Mouse (Mus musculus) layer of hippocampus, adult 8-10 months (tissue): ENCODE measurements at regions not wholly inside any gene's neighbourhood (a gene's known extent, or its start where the extent isn't known, plus 50 kb on each side); places are given as distances from the start of the nearest gene placed in this dataset.

ENCODE experiments used
- DNase-seq, 2 experiments: peaks; one replicate each; pipeline ENCODE4 v3.0.0; 2022; ENCODE audit warnings: low spot score in 2 of 2

DNA sequence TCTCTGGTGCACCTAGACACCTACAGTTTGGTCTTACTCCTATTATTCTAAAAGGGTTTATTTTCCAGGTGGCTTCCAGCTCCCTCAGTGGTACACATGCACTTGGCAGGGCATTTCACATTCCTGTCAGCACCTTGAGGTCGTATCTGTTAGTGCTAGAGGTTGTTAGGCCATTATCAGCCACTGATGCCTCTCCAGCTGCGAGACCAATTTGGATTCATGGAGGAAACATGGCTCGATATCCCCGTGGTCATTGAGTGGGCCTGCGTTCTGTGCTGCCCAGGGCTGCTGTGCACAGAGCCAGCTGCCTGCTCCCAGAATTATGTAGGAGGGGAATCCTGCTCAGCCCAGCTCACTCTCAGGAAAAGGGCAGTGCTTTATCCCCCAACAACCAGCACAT lies 60.1 kb upstream of the Irx1 start:
- DNase-seq = no peak

DNA sequence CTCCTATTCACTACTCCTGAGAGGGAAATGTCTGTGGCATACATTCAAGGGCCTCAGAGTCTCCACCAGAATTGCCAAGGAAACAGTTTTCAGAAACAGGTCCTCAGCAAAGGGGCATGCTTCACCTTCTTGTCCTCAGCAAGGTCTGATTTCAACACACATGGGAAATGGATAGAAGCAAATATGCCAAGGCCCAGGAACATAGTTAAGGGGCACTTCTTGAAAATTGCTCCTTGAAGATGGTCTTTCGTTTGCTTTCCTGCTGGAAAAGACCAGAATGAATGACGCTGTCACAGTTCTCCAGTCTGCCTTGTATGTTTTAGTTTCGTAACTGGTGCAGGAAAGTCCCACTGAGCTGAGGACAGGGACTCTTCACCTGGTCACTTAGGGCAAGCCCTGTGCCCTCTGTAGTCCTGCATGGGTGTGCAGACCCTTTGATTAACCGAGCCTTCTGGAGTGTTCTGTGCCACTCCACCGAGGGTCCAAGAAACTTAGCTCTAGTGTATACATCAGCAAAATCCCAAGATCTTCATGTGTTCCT lies 80.5 kb upstream of the Irx1 start:
- no peak for DNase-seq

DNA sequence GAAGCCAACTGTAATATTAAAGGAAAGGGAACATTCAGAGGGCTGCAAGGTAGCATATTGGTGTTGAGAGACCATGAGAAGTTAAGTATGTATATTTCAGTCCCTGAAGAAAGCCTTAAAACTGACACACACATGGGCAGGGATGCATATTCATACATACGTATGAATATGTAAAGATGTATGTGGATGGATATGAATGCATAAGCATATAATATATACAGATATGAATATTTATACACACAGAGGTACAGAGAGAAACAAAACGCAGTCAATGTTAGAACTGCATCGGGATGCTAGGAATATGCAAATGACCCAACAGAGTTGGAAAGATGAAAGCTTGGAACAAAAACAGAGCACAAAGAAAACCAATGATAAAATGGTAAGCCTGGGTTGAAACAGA lies 92.9 kb upstream of the Irx1 start:
- DNase-seq = no peak

DNA sequence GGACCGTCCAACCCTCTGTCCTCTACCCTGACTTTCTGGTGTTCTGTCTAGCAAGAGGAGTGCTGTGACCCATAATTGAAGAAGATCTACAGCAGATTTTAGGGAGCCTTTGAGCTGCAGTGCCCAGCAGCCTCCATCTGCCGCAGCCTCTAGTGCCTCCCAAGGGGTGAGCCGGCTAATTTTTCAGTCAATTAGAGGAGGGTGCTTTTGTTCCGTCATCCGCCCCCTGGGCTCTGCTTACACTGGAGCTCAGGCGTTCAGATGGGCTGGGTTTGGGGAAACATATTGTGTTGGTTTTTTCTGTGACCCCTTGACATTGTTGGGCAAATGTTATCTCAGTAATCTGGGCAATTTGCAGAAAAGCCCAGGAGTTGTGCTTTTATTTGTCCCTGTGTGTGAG lies 98.1 kb upstream of the Irx1 start:
- DNase-seq = no peak

DNA sequence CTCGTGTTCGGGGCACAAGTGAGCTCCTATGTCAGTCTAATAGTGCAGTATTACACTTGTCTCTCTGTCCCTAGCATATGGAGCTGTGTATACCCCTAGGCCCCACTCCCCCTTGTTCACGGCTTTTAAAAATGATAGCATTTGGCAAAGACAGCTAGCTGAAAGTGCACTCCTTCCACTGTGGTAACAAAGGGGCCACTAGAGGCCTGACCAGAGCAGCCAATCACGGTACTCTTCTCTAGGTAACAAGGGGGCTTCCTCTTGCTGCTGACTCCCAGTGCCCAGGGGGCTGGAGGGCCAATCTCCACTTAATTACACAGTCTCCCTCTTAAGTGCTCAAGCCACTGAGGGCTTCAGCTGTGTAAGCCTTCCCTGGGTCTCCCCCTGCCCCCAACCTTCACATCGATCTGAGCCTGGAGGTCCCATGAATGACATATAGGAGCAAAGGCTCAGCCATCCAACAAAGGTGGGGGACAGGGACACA lies 99.8 kb upstream of the Irx1 start:
- no peak for DNase-seq

DNA sequence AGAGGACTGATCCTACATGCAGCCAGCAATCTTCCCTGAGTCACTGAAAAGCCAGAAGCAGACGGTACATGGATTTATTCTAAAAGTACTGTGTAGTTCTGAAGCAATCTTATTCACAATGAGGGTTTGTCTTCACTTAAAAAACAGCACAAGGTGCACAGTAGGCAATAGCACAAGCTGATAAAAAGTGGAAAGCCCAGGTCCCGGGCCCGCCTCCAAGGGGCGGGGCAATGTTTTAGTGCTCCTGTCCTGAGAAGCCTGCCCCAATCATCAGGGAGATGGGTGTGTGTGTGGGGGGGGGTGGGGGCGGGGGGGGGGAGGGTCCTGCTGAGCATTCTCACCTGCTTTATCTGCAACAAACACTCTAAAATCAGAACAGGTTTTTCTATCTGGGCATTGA lies 133.1 kb upstream of the Irx1 start:
- no peak for DNase-seq

DNA sequence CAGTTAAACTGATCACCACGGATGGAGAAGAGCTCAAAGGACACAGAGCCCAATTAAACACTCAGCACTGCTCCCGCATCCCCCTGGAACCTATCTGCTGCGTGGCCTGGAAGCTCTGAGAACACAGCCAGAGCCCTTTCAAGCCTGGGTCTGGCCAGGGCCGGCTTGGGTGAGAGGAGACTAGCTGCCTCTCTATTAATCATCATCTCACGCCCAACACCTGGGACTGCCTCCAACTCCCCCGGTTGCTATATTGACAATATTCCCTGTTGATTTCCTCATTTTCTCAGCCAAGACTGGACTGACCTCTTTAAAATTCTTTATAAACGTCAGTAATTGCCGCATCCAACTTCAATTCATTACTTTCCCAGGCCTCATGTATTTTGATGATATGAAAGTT lies 133.7 kb upstream of the Irx1 start:
- no peak for DNase-seq

DNA sequence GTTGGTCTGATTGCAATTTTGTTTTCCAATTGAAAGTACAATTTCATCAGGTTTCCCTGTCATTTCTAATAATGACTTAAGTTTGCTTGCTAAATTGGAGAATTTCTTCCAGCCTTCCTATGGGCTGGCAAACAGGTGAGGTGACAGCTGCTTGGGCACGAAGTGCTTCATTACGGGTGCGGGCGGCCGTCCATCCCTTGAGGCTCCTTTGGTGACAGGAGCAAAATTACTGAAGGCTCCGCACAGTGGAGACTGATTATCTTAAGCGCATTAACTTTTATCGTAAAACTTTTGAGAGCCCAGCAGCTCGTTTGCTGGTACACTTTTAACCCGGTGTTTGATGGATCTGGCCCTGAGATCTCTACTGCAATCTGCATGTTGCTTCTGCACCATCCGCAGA lies 134.3 kb upstream of the Irx1 start:
- DNase-seq = no peak

DNA sequence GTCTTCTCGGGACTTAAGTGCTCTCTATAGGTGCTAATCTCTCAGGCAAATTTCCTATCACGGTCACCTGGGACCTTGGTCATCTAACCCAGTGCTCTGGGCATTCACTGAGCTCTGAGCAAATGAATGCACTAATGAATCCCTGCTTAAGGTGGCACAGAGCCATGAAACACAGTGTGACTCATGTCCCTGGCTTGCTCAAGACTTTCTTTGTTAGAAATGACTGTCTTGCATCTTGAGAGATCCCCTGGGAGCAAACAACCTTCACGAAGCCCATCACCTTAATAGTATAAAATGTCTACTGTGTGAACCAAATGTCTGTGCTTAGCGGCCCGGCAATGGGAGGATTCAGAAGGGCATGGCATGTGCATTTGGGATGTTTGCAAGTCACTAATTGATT lies 137.2 kb upstream of the Irx1 start:
- no peak for DNase-seq

DNA sequence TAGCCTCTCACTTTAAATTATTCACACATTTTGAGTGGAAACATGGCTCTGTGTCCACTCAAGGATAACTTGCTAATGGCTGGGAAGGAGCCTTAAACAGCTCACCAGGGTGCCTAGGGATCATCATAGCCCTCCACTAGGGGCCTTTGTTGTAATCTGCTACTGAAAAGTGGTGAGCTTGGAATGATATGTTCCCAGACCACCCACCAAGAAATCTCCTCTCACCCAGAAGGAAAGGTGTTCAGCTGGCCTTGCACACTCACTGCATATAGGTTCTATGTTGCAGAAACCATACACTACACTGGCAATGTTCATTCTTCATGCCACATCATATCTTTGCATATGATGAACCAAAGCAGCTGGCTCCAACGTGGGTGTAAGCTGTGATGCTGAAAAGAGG lies 145.1 kb upstream of the Irx1 start:
- DNase-seq = no peak

DNA sequence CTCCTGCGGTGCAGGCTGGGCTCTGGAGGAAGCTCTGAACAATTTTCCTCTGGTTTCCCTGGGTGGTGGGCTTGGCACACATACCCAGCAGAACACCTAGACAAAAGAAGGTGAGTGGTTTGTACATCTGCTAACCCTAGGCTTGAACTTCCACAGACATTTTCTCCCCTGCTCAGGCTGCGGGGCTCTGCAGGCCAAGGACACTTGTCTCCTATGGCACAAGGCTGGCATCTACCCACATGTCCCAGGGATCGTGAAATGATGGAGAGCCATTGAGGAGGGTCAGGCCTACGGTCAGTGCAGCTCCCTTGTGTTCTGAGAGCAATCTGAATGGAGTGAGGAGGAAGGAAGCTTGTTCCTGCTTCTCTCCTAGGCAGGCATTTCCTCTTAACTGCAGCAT lies 150.4 kb upstream of the Irx1 start:
- no peak for DNase-seq

DNA sequence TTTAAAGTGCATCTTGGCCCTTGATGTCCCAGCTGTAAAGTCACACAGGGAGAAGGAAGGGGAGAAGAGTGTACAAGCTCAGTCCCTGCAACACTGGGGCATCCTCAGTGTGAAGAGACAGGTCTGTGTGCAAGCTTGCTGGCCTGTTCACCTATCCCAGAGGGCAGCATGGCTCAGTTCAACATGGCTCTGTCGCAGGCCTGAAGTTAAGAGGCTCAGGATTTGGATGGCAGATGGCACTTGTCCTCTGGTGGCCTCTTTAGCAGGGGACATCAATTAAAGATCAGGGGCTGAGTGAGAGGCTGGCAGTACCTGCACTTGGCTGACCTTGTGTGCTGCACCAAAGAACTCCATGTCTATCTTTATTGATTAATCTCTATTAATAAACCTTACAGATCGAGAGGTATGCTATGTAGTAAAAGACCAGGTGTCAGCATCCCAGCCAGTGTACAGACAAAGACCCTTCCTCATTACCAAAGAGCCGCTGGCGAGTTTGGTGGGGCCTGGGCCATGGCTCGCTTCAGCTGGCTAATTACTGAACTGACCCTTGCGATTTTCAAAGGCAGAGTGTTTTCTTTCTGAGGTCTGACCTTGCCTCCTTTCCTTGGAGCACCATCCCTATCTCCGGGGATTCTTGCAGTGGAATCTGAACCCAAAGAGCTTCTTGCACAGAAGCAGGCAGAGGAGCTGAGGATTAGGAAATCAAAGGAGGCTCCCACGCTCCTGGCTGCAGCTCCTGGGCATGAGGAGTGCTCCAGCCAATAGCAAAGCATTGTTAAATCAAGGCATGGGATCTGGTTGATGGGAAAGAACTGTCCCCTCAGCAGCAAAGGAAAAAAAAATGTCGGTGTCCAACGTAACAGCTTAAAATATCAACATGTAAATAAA lies 151.5 kb upstream of the Irx1 start:
- no peak for DNase-seq

DNA sequence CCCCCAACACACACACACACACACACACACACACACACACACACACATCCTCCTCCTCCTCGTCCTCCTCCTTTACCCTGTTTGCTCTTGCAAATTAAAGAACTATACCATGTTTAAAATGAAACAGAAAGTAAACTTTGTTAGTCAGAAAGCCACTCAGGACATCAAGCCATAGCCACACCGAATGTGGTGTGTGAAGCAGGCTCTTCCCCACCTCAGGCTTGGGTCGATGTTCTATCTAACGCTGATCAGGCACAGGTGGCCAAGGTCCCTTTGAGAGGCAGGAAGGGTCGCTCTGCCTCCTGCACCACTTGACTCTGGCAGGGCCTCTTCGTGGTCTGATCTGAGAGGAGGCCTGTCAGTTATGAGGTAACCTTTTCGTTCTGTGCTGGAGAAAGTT lies 156.9 kb upstream of the Irx1 start:
- DNase-seq = no peak

DNA sequence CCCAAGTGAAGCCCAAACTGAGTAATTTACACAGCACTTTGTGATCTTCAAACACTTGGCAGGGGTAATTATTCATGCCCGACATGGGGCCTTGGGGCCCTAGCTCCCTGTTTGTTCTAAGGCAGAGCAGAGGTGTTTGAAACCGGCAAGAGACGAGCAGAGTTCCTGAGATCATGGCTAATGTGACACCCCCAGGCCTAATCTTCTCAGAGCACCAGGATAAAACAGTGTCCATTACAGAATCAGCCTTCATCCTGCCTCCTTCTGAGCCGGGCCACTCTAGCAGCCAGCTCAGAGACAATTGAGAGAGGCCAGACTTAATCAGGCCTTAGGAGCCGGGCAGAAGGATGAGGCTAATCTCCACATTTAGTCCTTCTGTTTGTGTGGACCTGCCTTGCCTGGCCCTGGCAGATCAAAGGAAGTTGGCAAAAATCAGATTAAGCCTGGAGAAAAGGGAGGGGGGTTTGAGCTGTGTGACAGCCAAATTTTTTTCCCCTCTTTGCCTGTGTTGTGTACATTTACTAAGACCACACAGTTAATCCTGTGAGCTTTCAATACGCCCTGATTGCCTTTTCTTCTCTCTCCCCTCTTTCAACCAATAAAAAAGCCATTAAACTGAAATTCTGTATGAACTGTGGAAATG lies 157.5 kb upstream of the Irx1 start:
- DNase-seq = no peak

DNA sequence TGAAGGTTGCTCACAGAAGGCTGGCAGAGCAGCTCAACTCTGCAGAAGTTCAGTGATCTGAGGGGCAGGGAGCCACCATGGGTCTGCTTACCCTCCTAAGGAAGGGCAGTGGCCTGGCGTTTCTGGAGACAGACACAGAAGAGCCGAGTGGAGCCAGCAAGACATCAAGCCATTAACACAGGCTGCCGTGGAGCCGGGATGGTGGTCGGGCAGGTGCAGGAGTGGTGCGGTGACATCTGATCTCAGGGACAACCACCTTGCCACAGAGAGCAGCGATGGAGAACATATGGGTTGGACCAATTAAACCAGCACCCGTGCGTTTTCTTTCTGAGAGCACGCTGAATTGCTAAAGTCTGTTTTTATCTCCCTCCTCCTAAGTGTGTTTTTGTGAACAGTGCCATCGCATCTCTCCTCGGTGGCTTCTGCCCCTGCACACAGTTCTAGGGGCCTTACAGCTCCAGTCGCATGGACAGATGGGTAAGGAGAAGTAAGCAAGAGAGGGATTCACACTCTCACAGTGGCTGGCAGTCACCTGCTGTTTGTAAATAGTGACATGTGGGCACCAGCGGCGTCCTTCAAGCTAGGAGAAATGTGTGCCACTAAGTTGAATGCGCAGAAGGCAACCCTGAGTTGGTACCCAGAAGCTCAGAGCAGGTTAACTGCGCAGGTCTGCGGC lies 158.2 kb upstream of the Irx1 start:
- DNase-seq = no peak

DNA sequence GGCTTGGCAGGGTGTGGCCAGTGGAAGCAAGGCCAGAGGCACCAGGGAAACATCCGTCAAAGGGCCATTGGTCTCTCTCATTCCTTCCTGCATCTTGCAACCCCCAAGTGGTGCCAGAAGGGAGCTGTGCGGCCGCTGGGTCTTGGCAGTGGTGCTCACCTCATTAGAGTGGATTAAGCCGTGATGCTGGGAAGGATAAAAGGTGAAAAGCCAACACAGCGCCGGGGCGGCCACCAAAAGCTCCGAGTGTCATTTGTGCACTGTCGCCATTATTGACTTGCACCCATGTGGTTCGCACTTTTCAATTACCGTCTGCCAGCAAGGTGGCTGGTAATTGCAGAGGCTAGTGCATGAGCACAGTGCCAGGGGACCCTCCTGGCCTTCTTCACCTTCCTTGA lies 158.7 kb upstream of the Irx1 start:
- DNase-seq = no peak

DNA sequence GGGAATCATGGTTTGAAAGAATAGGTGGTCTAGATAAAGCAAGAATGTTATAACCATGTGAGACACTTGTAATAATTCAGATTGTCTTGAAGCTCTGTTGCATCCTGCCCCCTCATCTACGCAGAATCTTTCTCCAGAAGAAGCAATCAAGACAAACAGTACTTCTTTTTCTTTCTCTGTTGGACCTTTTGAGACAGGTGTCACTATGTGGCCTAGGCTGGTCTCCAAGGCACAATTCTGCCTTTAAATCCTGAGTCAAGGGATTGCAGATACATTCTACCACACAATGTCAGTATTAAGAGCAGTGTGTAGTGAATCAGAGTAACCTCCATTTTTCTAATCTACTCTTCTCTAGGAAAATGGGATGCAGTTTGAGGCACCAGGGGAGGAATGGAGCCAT lies 164.8 kb upstream of the Irx1 start:
- DNase-seq = no peak

DNA sequence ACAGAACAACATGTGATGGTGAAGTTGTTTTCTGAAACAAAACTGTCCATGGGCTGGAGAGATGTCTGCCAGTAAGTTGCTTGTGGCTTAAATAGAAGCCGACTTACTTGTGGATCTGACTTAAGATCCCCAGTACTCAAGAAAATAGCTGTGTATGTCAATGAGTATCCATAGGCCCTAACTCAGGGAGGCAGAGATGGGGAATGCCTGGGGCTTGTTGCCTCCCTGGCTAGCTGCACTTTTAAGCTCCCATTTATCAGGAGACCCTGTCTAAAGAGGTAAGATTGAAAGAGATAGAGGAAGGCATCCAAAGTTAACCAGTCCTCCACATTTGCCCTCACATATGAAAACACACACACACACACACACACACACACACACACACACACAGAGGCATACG lies 167.8 kb upstream of the Irx1 start:
- DNase-seq = no peak

DNA sequence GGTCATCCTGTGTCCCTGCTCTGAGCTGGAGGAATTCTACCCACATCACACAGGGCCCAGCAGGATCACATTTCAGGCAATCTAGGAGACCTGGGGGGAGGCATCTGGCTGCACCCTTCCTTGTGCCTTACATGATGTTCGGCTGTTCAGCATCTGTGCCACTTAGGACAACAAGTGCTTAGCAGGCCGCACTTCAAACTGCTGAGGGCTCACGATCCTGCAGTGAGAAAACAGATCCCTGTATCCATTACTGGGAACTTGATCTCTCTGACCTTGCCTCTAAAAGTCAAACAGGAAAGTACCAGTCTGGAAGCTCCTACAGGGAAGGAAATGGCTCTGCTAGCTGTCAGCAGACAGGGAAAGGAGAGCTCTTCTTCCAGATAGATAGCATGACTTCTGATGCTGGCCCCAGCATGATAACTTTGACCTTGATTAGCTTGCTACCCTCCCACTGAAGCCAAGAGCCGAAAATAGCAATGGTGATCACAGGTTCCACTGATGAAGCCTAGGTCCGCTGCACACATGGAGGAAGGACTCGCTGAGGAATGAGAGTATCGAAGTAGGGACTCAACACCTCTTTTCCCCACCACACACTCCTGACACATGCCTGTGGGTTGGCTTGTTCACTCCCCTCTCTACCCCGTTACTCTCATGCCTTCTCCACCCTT lies 170.7 kb upstream of the Irx1 start:
- DNase-seq = no peak

DNA sequence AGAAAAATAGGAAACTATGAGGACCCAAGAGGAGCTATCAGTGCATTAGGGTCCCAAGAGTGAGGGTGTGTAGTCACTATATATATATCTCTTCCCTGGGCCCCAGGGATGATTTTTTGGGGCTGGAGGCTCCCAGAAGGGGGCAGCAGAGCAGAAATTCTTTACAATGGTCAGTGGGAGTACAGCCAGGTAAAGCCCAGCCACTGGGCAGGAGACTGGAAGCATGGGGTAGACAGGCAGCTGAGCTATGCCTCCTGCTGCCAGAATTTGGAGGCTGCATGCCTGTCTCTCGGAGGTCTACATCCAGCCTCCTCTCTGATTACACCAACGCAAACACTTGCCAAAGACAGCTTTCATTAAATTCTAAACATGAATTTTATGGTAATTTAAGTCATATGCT lies 202.7 kb upstream of the Irx1 start:
- DNase-seq = no peak

DNA sequence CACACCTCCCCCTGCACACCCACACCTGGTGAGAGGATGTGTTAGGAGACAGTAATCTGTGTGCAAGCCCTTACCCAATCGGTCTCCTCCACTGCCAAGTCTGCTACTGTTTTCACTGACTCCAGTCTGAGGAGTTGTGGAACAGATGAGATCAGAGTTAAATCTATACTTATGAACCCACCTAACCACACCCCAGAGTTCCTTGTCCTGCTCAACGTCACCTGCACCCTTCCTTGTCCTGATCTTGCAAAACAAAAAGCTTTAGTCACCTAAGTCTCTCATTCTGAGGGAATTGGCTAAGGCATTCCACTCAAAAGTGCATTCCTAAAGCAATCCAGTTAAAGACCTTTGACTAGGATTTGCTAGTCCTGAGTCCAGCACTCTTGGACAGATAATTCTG lies 203.9 kb upstream of the Irx1 start:
- DNase-seq = no peak

DNA sequence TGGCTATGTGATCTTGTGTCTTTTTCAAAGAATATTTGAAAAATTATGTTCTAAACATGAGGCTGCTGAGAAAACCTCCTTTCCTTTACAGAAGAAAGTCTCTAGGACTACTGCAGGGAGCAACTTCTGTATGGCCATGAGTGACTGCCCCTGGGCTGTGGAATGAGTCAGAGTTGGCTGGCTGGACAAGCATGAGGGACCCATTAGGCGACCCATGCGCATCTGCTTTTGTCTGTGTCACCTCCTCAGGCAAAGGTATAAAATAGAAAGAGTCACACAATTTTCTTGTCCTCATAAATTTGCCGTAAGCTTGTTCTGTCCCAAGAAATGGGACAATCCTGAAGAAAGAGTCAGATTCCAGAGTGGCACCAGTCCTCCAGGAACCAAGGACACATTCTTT lies 220.1 kb upstream of the Irx1 start:
- DNase-seq = no peak
